Mouse (Mus musculus) heart, adult 10 weeks (tissue): ENCODE measurements around the gene Shld2. TPM values are rescaled to one million over a fixed set of nuclear protein-coding genes. Genes with fewer than 3 reads are reported as not detected.

Experiments
- polyA plus RNA-seq: library from polyadenylated mRNA; stranded (reverse); fragments of 350-450 nt; fragmentation: Illumina TruSeq; extraction: RNeasy Lipid Tissue Mini Kit (QIAGEN cat#74804); gene quantifications from one replicate; pipeline ENCODE4 v1.2.3, GENCODE M21; 2014; ENCODE audit warnings: low read depth, low replicate concordance

Shld2 gene
- 7.2 TPM for polyA plus RNA-seq

DNA sequence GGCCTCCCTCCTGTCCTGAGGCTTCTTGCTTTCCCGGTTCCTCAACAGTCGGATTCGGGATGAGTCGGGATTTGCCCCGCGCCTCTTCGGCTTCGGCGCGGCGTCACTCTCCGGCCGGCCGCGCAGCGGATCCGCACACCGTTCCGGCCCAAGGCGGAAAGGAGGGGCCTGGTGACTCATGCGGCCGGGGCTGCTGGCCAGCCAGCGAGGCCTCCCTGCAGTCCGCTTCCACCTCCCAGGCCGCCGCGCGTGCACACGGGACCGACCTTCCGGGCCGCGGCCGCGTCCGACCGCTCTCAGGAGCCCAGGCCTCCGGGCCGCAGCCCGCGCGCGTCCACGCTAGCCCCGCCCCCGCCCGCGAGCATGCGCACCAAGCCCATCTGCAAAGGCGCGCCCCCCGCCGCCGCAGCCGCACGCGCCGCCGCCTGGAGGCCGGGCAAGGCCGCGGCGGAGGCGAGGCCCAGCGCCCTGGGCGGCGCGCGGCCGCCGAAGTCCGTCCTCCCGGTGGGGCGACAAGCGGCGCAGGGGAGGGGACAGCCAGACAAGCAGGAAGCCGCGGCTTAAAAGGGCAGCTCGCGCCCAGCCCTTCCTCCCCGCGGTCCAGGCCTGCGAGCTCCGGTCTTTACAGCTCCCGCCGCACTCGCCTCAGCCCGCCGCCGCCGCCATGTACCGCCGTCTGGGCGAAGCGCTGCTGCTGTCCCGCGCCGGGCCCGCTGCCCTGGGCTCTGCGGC lies at the start of gene Shld2, which contains the start of gene Glud1:
Gene Shld2 (minus strand): TSS at position 260 of the 732 bp plus-strand sequence.
Gene Glud1 (plus strand): TSS at position 494 of the 732 bp plus-strand sequence.

GRCm38 (mm10) chr14:34355301-34355700 lies 45.0 kb upstream of the Shld2 start, which contains the start of gene Fam25c:
TSS of gene Fam25c (minus strand) at chr14:34355433.

DNA sequence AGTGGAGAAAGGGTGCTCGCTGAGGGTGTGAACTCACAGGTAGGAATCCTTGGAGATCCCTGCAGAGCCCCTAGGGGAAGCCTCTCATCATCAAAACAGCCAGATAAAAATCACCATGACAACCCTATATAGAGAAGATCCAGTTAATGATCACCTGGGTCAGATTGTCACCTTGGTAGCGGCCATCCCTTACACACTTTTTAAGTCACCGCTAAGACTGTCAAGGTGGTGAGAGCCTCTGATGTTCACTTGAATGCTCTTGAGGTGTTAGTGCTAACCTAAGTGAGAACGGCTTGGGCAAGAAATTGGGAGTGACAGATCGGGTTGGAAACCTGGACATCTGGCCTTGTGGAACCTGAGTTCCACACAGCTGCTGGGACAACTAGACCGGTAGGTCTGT lies 91.0 kb downstream of the Shld2 start, which contains the start of gene Syt15:
Gene Syt15 (plus strand): TSS at position 301 of the 400 bp plus-strand sequence.

GRCm38 (mm10) chr14:34201231-34202035 lies 108.9 kb downstream of the Shld2 start, which contains the start of gene Gprin2:
TSS of gene Gprin2 (minus strand) at chr14:34201653.

Other genes starting within 250 kb of the Shld2 start
- 1.9 TPM for gene Anxa8, start 224.5 kb downstream of the Shld2 start, polyA plus RNA-seq
- gene A630023A22Rik, start 207.7 kb downstream of the Shld2 start, polyA plus RNA-seq = not detected
- 0.39 TPM for gene Npy4r, start 158.0 kb downstream of the Shld2 start, polyA plus RNA-seq
- gene Gprin2, start 108.8 kb downstream of the Shld2 start, polyA plus RNA-seq = 0.05 TPM
- 0.63 TPM for gene Syt15, start 90.9 kb downstream of the Shld2 start, polyA plus RNA-seq
- gene Glud1, start 234 bp upstream of the Shld2 start, polyA plus RNA-seq = 110 TPM
- gene Fam25c, start 44.9 kb upstream of the Shld2 start, polyA plus RNA-seq = not detected
- 21.1 TPM for gene Sncg, start 64.3 kb upstream of the Shld2 start, polyA plus RNA-seq
- 23.2 TPM for gene Mmrn2, start 65.0 kb upstream of the Shld2 start, polyA plus RNA-seq
- 52.6 TPM for gene Bmpr1a, start 192.8 kb upstream of the Shld2 start, polyA plus RNA-seq
- gene 9230112D13Rik, start 212.3 kb upstream of the Shld2 start, polyA plus RNA-seq = not detected